Mouse (Mus musculus) kidney, embryonic 14.5 days (tissue): ENCODE results near the gene Fam207a. TPM values are rescaled to one million over a fixed set of nuclear protein-coding genes. Genes with fewer than 3 reads are reported as not detected.

ENCODE experiments used
- polyA plus RNA-seq: library from polyadenylated mRNA; unstranded; fragments of >200 nt; fragmentation: Nextera tagmentation; extraction: Ambion mirVana; gene quantifications from 2 replicates; pipeline ENCODE4 v1.2.1, GENCODE M21; 2014

The Fam207a gene
- polyA plus RNA-seq, 1 experiment from 2014 or later = 36.5 TPM

Other genes with a start within 250 kb of the Fam207a start
- 5.1 and 7.3 TPM in 2 replicates for gene Adarb1, start 97.5 kb downstream of the Fam207a start, polyA plus RNA-seq
- gene Itgb2, start 14.5 kb upstream of the Fam207a start, polyA plus RNA-seq = 1.1 and 1.3 TPM in 2 replicates
- gene Pttg1ip, start 65.9 kb upstream of the Fam207a start, polyA plus RNA-seq = 104 and 144 TPM in 2 replicates
- 253 and 294 TPM in 2 replicates for gene Sumo3, start 90.3 kb upstream of the Fam207a start, polyA plus RNA-seq
- 1.2 and 1.8 TPM in 2 replicates for gene Gm49325, start 90.4 kb upstream of the Fam207a start, polyA plus RNA-seq
- gene Ube2g2, start 106.5 kb upstream of the Fam207a start, polyA plus RNA-seq = 41.3 and 51.8 TPM in 2 replicates
- gene Tspear, start 170.8 kb upstream of the Fam207a start, polyA plus RNA-seq = 0.41 and 0.74 TPM in 2 replicates
- gene Gm19402, start 175.0 kb upstream of the Fam207a start, polyA plus RNA-seq = not detected in 2 replicates
- gene Gm9508, start 181.4 kb upstream of the Fam207a start, polyA plus RNA-seq = not detected in 2 replicates
- gene Gm10272, start 190.8 kb upstream of the Fam207a start, polyA plus RNA-seq = not detected in 2 replicates
- gene Gm10024, start 195.7 kb upstream of the Fam207a start, polyA plus RNA-seq = not detected in 2 replicates
- gene Gm10142, start 200.0 kb upstream of the Fam207a start, polyA plus RNA-seq = not detected in 2 replicates
- not detected in 2 replicates for gene Krtap12-1, start 204.8 kb upstream of the Fam207a start, polyA plus RNA-seq
- not detected in 2 replicates for gene Gm10100, start 210.7 kb upstream of the Fam207a start, polyA plus RNA-seq
- gene Gm18596, start 226.9 kb upstream of the Fam207a start, polyA plus RNA-seq = not detected in 2 replicates
- not detected in 2 replicates for gene Gm9736, start 235.6 kb upstream of the Fam207a start, polyA plus RNA-seq
- gene Gm3233, start 243.9 kb upstream of the Fam207a start, polyA plus RNA-seq = not detected in 2 replicates